Mouse (Mus musculus) granulocyte monocyte progenitor cell, adult 5-6 weeks (primary cell): ENCODE data around the gene Eml2. TPM values are rescaled to one million over a fixed set of nuclear protein-coding genes. Genes with fewer than 3 reads are reported as not detected.
"Not testable (repeated sequence)": the region's sequence is repeated elsewhere in the genome, so short reads cannot be mapped to it uniquely, and the experiment has no call there.

Experiments used
- ATAC-seq: replicated peaks from 2 replicates; pipeline ENCODE4 v1.8.0; 2016; ENCODE audit warnings: mild to moderate bottlenecking, moderate TSS enrichment, inconsistent platforms; ENCODE audit not compliant: poor library complexity, severe bottlenecking
- total RNA-seq, 2 experiments: library from RNA; stranded (forward) in 1 of 2; stranded (reverse) in 1 of 2; fragments of 200-712, 200-1000 nt in 1 of 2; fragments of >200 nt in 1 of 2; fragmentation: Nextera tagmentation in 1 of 2; gene quantifications; 2 replicates each; pipeline ENCODE4 v1.2.3; 2014 to 2017

Eml2 gene
- total RNA-seq (2014; fragmentation: Nextera tagmentation) (4.1 and 18.1 TPM in 2 replicates), total RNA-seq (2017) (10.4 and 22.7 TPM in 2 replicates)

GRCm38 (mm10) chr7:19175708-19176515, at the start of gene Eml2:
Gene Eml2 (plus strand): TSS chr7:19176421.
- peak; percentile 65 for ATAC-seq

- ATAC-seq, result no peak
These were observed 48.5 kb upstream of the Eml2 start for GRCm38 (mm10) chr7:19127744-19128143.

- no peak for ATAC-seq
These were observed 46.8 kb upstream of the Eml2 start for GRCm38 (mm10) chr7:19129396-19129795.

- peak; percentile 15; the same call in 1 of the 2 replicates for ATAC-seq
These were observed 45.6 kb upstream of the Eml2 start for GRCm38 (mm10) chr7:19130657-19131056.

GRCm38 (mm10) chr7:19131324-19131848, 44.8 kb upstream of the Eml2 start:
- peak; percentile 98 for ATAC-seq

- no peak for ATAC-seq
These were observed 40.1 kb upstream of the Eml2 start for GRCm38 (mm10) chr7:19136168-19136567.

GRCm38 (mm10) chr7:19136673-19137334, 39.4 kb upstream of the Eml2 start:
- ATAC-seq, result no peak

- ATAC-seq, result peak; percentile 53
These were observed 38.8 kb upstream of the Eml2 start for GRCm38 (mm10) chr7:19137380-19137779.

- no peak for ATAC-seq
These were observed 29.4 kb upstream of the Eml2 start for GRCm38 (mm10) chr7:19146793-19147192.

GRCm38 (mm10) chr7:19147497-19148045, 28.6 kb upstream of the Eml2 start:
- no peak for ATAC-seq

- no peak for ATAC-seq
These were observed 27.9 kb upstream of the Eml2 start for GRCm38 (mm10) chr7:19148180-19148874.

GRCm38 (mm10) chr7:19148875-19149541, 27.2 kb upstream of the Eml2 start, which contains the start of gene Qpctl:
Gene Qpctl (minus strand): TSS chr7:19149291.
- peak; percentile 85 for ATAC-seq

GRCm38 (mm10) chr7:19149626-19150025, 26.6 kb upstream of the Eml2 start, which contains the start of gene Snrpd2:
Gene Snrpd2 (plus strand): TSS chr7:19149722.
- ATAC-seq, result peak; percentile 82

- ATAC-seq, result not testable (repeated sequence)
These were observed 25.1 kb upstream of the Eml2 start for GRCm38 (mm10) chr7:19151121-19151520.

GRCm38 (mm10) chr7:19154796-19155195, 21.4 kb upstream of the Eml2 start:
- ATAC-seq, result no peak

- no peak for ATAC-seq
These were observed 20.3 kb upstream of the Eml2 start for GRCm38 (mm10) chr7:19155825-19156475.

GRCm38 (mm10) chr7:19157160-19157800, 18.9 kb upstream of the Eml2 start:
- peak; percentile 94 for ATAC-seq

- ATAC-seq, result no peak
These were observed 17.6 kb upstream of the Eml2 start for GRCm38 (mm10) chr7:19158601-19159000.

- ATAC-seq, result no peak
These were observed 16.8 kb upstream of the Eml2 start for GRCm38 (mm10) chr7:19159411-19159810.
